Mouse (Mus musculus) Muller cell, postnatal 12 days (primary cell): ENCODE results near the gene Nme1.
"Not testable (repeated sequence)": the region's sequence is repeated elsewhere in the genome, so short reads cannot be mapped to it uniquely, and the experiment has no call there.

Experiments used
- DNase-seq: peaks from one replicate; pipeline ENCODE4 v3.0.0-alpha.2; 2015; ENCODE audit errors: inconsistent ontology term

Gene Nme1

GRCm38 (mm10) chr11:93965391-93965790, 2.9 kb downstream of the Nme1 start:
- no peak for DNase-seq

- peak; percentile 5 for DNase-seq
Observed at GRCm38 (mm10) chr11:93963013-93963412, 5.3 kb downstream of the Nme1 start.

DNA sequence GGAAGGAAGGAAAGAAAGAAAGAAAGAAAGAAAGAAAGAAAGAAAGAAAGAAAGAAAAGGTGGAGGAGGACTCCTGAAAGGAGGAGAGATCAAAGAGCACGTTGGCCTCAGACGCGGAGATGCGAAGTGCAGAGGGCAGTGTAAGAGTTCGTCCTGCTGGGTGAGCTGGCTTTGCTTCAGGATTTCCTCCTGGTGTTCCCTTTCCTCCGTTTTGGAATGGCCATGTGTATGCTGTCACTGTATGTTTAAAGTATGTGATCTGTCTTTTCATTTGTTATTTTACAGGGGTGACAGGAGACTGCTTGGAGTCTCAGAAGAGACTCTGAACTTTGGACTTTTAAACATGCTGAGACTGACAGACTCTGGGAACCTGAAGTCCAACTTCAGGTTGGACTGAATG, 6.8 kb downstream of the Nme1 start:
- DNase-seq = no peak

- no peak for DNase-seq
Observed at GRCm38 (mm10) chr11:93957746-93958145, 10.6 kb downstream of the Nme1 start.

GRCm38 (mm10) chr11:93957031-93957555, 11.2 kb downstream of the Nme1 start:
- DNase-seq = no peak

DNA sequence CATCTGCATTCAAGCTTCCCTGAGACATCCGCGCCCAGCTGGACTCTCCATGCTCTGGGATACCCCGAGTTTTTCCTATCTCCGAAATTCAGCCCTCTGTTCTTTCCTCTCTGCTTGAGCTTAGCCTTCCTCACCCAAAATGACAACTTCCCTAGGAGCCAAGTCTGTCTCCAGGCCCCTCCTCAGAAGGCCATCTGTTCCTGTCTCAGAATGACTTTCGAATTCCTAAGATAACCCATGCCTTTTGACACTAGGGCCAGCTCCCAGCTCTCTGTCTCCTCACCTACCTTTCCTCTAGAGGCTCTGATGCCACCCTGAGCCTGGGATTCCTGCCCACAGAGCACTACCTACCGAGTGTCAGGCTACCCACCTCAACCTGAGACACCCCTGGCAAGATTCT, 12.2 kb downstream of the Nme1 start, which contains the start of gene Nme2:
Nme2 (minus strand) TSS at position 101 of the 400 bp plus-strand sequence.
- DNase-seq = no peak

DNA sequence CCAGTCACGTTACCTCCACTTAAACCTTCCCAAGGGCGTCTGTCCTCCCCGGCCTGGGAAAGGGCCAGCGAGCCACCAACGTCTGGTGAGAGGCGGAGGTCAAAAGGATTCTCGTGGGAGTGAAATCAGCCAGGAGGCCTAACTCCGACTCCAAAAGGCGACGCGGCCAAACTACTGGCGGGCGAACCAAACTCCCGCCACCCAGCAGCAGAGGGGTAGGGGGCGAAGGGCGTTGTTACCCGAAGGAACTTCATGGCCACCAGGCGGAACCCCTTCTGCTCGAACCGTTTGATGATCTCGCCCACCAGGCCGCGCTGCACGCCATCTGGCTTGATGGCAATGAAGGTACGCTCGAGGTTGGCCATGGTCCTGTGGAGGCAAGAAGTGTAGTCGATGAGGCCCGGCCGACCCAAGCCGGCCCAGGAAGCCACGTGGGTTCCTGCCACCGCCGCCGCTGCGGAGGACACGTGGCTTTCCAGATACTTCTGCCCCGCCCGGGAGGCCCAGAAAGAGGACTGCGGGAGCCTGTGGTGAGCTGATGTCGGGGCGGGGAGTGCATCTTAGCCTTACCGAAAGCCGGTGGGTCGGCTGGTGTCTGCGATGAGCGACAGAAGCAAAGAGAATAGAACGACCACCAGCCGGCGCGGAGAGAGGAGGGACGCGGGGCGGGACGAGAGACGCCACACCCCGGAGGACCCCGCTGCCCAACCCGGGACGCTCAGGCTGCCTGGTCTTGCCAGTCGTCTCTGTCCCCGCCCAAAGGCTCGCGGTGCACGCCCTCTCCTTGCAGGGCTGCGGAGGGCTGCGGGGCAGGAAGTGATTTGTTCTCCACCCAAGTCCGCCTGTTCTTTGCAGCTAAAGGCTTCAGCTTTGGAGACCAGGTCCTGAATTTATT, 12.8 kb downstream of the Nme1 start:
- peak; percentile 96 for DNase-seq

GRCm38 (mm10) chr11:93954738-93955255, 13.5 kb downstream of the Nme1 start:
- DNase-seq = no peak

DNA sequence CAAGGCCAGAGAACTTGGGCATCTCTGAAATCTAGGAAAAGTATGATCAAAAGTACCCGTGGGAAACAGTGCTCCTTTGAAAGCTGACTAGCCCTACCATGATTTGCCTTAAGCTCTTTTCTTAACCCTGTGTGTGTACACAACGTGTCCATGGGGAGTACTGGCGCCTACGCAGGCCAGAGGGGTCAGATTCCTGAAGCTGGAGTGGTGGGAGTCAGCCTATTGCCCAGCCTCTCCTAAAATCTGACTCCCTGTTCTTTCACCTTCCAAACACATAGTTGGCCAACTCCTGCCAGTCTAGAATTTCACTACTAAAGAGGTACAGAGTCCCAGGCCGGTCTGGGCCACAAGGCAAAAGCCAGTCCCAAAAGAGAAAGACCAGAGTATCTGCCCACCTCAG, 15.9 kb downstream of the Nme1 start:
- no peak for DNase-seq

DNA sequence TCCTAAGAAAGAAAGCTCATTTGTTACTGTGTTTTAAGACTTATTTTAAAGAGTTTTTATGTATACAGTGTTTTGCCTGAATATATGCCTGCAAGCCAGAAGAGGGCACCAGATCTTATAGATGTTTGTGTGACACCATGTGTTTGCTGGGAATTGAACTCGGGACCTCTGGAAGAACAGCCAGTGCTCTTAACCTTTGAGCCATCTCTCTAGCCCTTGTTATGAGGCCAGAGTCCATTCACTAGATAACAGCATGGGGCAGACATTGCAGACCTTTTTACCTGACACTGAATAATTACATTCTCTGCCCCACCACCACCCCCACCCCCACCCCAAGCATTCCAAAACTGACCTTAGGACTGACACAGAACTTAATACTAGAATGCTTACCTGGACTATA, 18.3 kb downstream of the Nme1 start:
- no peak for DNase-seq

- no peak for DNase-seq
Observed at GRCm38 (mm10) chr11:93948887-93949567, 19.3 kb downstream of the Nme1 start.

GRCm38 (mm10) chr11:93944986-93945385, 23.3 kb downstream of the Nme1 start:
- peak; percentile 55 for DNase-seq

DNA sequence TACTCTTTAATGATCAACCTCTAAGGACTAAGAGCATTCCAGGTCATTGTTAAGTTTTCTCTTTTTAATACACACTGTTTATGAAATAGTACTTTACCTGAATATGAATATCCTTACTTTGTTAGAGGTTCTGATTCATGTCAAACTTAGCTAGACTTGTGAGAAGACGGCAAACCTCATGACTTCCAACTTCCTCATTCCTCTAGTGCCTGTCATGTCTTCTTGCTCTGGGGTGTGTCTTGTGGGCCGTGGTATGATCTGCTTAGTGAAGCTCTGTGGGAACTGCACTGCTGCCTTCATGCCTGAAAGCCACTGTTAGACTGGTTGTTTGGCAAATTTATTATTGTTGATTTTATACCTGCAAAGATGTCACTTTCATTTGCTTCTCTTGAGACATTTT, 27.4 kb downstream of the Nme1 start:
- DNase-seq = peak; percentile 27

- no peak for DNase-seq
Observed at GRCm38 (mm10) chr11:93929106-93929505, 39.2 kb downstream of the Nme1 start.

GRCm38 (mm10) chr11:93915019-93915418, 53.3 kb downstream of the Nme1 start:
- DNase-seq = not testable (repeated sequence)

- DNase-seq = no peak
Observed at GRCm38 (mm10) chr11:93911603-93912002, 56.7 kb downstream of the Nme1 start.

- peak; percentile 24 for DNase-seq
Observed at GRCm38 (mm10) chr11:93908829-93909228, 59.5 kb downstream of the Nme1 start.

DNA sequence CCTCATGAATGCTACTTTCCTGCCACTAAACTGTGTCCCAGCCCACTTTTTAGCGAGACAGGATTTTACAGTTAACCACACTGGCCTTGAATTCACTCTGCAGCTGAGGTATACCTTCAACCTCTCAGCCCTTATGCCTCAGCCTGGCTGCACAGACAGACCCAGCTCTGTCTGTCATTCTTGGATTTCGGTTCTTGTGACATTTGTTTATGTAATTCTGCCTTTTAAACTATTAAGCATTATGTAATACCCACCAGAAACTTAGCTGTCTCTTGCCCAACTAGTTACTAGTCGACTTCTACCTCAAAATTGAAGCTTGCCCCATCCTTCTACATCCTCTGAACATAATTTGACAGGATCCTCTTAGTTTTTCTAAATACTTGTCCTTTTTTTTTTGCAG, 60.5 kb downstream of the Nme1 start:
- DNase-seq = no peak
